Mouse (Mus musculus) telencephalon, adult 2 months (tissue): Measurements from ENCODE around the gene Gstz1.
"Not testable (repeated sequence)": the region's sequence is repeated elsewhere in the genome, so short reads cannot be mapped to it uniquely, and the experiment has no call there.

ENCODE experiments used
- DNase-seq: peaks from one replicate; pipeline ENCODE4 v3.0.0-alpha.2; 2011; ENCODE audit warnings: low read depth, low spot score

The Gstz1 gene

GRCm38 (mm10) chr12:87158099-87158498, 11.1 kb downstream of the Gstz1 start:
- no peak for DNase-seq

- no peak for DNase-seq
Measured at GRCm38 (mm10) chr12:87160310-87160709, 13.3 kb downstream of the Gstz1 start.

DNA sequence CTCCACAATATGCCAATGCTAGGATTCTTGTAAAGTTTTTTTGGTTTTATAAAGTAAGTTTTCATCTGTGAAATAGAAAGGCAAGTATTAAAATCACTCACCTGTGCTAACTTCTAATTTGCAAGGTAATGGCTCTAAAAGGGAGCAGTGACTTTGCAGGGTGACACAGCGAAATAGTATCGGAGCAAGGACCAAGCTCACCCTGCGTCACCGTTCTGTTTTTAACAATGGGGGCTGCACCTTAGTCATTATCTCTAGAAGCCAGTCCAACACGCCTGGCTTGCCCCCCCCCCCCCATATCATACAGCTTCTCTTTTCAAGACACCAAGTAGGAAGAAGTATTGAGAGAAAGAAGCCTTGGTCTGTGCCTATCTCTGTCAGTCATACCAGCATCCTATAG, 13.8 kb downstream of the Gstz1 start:
- DNase-seq, result no peak

DNA sequence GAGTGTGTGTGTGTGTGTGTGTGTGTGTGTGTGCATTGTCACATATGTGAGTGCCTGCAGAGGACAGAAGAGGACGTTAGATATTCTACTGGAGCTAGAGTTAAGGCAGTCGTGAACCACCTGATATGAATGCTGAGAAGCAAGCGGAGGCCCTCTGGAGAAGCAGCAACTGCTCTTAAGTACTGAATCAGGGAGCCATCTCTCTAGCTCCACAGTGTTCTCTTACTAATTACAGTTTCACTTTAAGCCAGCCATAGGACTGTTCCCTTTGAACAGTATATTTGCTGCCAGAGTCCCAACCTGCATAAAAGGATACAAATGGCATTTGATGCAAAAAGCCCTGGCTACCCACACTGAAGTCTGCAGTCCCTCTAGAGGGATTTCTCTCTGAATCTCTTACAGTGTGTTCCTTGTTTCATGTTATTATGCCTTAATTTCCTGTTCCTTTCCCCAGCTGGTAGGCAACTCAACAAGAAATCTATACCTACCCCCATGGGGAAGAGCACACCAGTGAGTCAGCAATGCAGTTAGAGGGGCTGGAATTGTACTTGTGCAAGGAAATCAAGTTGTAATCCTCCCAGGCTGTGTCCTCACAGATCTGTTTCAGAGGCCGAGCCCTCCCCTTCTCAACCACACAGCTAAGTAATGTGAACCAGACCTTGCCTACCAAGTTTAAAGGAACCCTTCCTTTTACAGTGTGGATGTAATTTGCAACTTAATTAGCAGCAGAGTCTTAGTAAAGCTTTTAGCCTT, 28.4 kb downstream of the Gstz1 start:
- peak; percentile 21 for DNase-seq

DNA sequence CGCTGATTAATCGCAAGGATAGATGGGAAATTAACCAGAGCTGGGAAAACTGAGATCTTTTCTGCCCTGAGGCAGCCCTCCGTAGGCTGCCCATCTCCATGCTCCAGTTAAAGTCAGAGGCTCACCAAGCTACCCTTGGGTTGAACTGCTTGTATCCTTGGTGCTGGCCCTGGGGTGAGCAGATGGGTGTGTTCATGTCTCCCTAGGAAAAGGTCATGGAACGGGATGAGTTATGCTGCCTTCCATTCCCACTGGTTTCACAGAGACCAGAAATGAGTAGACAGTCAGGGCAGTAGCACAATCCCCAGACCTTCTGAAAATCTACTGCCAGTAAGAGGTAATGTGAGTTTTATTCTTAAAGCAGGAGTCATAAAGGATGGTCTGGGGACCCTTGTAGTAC, 30.7 kb downstream of the Gstz1 start:
- no peak for DNase-seq

- DNase-seq, result no peak
Measured at GRCm38 (mm10) chr12:87193008-87193407, 46.0 kb downstream of the Gstz1 start.

- no peak for DNase-seq
Measured at GRCm38 (mm10) chr12:87195069-87195468, 48.1 kb downstream of the Gstz1 start.

DNA sequence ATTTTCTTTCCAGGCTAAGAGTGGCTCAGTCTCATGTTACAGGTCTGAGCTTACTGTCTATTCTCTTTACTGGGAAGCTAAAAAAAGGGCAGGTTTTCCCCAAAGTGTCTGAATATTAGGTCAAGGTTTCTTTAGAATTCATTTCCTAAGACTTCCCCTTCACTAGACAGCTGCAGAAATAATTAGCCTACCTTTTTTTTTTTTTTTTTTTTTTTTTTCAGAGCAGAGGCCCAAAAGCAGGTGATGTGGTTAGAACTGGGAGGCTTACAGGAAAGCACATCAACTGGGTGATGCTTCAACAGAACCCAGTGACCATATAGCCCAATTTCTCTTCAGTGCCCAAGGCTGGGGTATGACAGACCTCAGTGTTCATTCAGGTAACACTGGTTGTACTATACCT, 49.3 kb downstream of the Gstz1 start:
- DNase-seq, result no peak

GRCm38 (mm10) chr12:87198792-87199191, 51.8 kb downstream of the Gstz1 start:
- DNase-seq, result no peak

DNA sequence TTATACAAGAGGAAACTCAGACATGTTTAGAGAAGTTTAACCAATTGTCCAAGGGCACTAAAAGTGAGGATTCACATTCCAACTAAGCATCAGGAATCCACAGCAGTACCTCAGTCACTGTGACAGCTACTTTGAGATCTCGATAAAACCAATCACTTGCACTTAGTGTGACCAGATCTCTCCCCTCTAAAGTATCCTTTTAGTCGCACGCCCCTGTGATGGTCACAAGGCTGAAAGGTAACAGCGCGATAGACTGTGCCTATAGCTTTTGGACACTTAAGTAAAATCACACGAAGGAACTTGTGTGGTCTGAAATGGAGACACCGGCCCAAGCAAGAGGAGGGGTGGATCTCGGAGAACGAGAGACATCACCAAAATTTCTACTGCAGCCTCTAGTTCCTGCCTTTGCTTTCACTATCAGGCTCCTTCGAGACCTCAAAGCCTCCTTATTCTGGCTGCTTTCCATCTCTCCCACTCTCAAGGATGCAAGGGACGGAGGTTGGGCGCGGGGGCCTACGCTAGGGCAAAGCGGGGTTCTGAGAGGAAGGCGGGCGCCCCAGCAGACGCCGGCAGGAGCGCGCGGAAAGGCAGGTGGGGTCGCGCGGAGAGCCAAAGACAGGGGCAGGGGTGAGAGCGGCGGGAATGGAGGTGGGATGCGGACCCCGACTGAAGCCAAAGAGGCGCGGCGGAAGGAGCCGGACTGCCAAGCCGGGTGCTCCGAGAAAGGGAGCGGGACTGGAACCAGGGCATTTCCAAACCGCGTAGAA, 52.4 kb downstream of the Gstz1 start, which contains the start of gene Samd15:
Samd15 (plus strand) TSS at position 518 of the 767 bp plus-strand sequence.
- DNase-seq, result peak; percentile 17

GRCm38 (mm10) chr12:87199973-87200586, 53.1 kb downstream of the Gstz1 start, which contains the start of gene Tmed8:
Gene Tmed8 (minus strand): TSS chr12:87200454.
- DNase-seq, result peak; percentile 84

- DNase-seq, result no peak
Measured at GRCm38 (mm10) chr12:87201694-87202093, 54.7 kb downstream of the Gstz1 start.

DNA sequence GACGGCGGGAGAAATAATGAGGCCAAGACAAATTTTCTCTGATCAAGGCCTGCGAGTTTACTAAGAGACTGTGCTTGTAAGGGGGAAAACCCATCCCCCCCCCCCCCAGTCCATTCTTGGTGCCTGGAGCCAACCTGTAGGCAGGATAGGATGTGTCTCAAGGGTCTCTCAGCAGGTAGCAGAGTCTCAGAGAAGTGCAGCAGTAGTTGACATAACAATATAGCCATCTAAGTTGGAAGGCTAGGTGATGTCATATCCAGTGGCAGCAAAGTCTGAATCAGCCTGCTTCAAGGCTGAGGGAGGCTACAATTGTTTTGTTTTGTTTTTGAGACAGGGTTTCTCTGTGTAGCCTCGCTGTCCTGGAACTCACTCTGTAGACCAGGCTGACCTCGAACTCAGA, 58.8 kb downstream of the Gstz1 start:
- DNase-seq, result not testable (repeated sequence)

DNA sequence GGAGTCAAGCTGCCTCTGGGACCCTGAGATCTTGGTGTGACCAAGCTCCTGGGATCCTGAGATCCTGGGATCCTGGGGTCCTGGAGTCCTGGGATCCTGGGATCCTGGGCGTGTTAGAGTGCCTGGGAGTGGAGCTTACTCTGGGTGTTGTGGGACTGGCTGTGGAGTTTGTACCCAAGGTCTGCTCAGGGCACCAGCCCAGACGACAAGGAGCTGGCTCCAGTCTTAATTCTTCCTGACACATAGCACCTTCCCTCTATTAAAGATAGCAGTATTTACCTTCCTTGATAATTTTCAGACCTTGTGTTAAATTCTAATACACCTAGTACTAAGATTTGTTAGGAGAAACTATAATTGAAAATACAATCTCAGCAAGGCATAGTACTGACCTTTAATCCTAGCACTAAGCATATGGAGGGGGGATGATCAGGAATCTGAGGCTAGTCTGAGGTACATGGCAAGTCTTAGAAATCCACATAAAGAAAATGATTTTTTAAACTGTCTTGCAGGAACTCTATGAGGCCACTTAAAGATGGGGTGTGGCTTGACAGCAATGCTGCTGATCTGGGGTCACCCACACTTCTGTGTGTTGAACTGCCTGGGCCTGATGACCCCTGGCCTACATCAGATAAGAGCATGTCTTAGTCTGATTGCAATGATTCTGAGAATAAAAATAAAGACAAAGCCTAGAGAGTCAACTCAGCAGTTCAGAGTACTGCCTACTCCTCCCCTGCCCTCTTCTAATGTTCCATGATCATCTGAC, 66.1 kb downstream of the Gstz1 start:
- DNase-seq, result no peak
